Mouse (Mus musculus) ES-Bruce4 (cell line): ENCODE results near the gene Stra6l. TPM values are rescaled to one million over a fixed set of nuclear protein-coding genes. Genes with fewer than 3 reads are reported as not detected.

ENCODE experiments used
- H3K27ac ChIP-seq: 2 replicates; pipeline ENCODE4 v1.5.1; 2012; ENCODE audit warnings: low read length, inconsistent platforms; ENCODE audit not compliant: insufficient read depth
- H3K27me3 ChIP-seq: 2 replicates; pipeline ENCODE4 v1.6.1; 2012; ENCODE audit warnings: mild to moderate bottlenecking, low read length, inconsistent platforms; ENCODE audit not compliant: control insufficient read depth, poor library complexity, insufficient read depth, severe bottlenecking
- H3K36me3 ChIP-seq: 2 replicates; pipeline ENCODE4 v1.6.1; 2012; ENCODE audit warnings: inconsistent platforms, mild to moderate bottlenecking, low read length, moderate library complexity; ENCODE audit not compliant: control insufficient read depth, poor library complexity, insufficient read depth, severe bottlenecking
- H3K4me1 ChIP-seq: one replicate; pipeline ENCODE4 v1.8.1; 2011; ENCODE audit warnings: low read length; ENCODE audit not compliant: control insufficient read depth, insufficient read depth
- H3K4me3 ChIP-seq: 2 replicates; pipeline ENCODE4 v1.5.1; 2011; ENCODE audit warnings: low read depth, mild to moderate bottlenecking, low read length
- H3K9ac ChIP-seq: 2 replicates; pipeline ENCODE4 v1.6.1; 2012; ENCODE audit warnings: low read depth, mild to moderate bottlenecking, inconsistent platforms; ENCODE audit not compliant: poor library complexity, severe bottlenecking
- H3K9me3 ChIP-seq: replicated peaks from 2 replicates; pipeline ENCODE4 v1.6.1; 2012; ENCODE audit warnings: mild to moderate bottlenecking, low read length, inconsistent platforms; ENCODE audit not compliant: control insufficient read depth, poor library complexity, insufficient read depth, severe bottlenecking
- CTCF ChIP-seq: IDR thresholded peaks from one replicate; pipeline ENCODE4 v1.8.1; 2011; ENCODE audit warnings: low read depth, low read length
- EP300 ChIP-seq: IDR thresholded peaks from 2 replicates; pipeline ENCODE4 v1.6.1; 2011; ENCODE audit warnings: low read depth, low read length; ENCODE audit not compliant: insufficient read depth
- POLR2A ChIP-seq: IDR thresholded peaks from one replicate; pipeline ENCODE4 v1.8.1; 2011; ENCODE audit warnings: low read length; ENCODE audit not compliant: insufficient read depth
- polyA plus RNA-seq: library from polyadenylated mRNA; stranded (reverse); fragments of >200 nt; gene quantifications from 2 replicates; pipeline ENCODE4 v1.2.4, GENCODE M21; 2011; ENCODE audit warnings: low read depth; ENCODE audit not compliant: missing spikeins, insufficient read depth, insufficient read length

Stra6l gene
- polyA plus RNA-seq, 1 experiment, result 0.84 TPM

- Histone ChIP-seq H3K4me1 (peaks cover 17% of the 10 kb centered on the region), H3K4me3 (no peak overlapping the region), H3K27ac (no peak overlapping the region), H3K9me3 (no peaks in the 10 kb centered on the region), H3K36me3 (no peaks in the 10 kb centered on the region), H3K9ac (no peak overlapping the region), H3K27me3 (no peaks in the 10 kb centered on the region)
- peak; percentile 47 for TF ChIP-seq CTCF
- 0 out of 2 replicates have a peak, but pooled peaks have one; percentile 62 for TF ChIP-seq EP300
- TF ChIP-seq POLR2A, result no peak
Measured at GRCm38 (mm10) chr4:45815542-45815941, 32.9 kb upstream of the Stra6l start.

- H3K9ac ChIP-seq, result no peak overlapping the region
- no peaks in the 10 kb centered on the region for H3K27me3 ChIP-seq
- no peaks in the 10 kb centered on the region for H3K36me3 ChIP-seq
- H3K4me3 ChIP-seq, result no peak overlapping the region
- H3K4me1 ChIP-seq, result peaks cover 13% of the 10 kb centered on the region
- TF ChIP-seq EP300 (no peak), POLR2A (no peak), CTCF (no peak)
- no peaks in the 10 kb centered on the region for H3K9me3 ChIP-seq
- H3K27ac ChIP-seq, result peak overlapping the region; percentile 40; the same call in 1 of the 2 replicates
Measured at GRCm38 (mm10) chr4:45818814-45819207, 29.7 kb upstream of the Stra6l start.

- no peak for TF ChIP-seq POLR2A
- no peak for TF ChIP-seq CTCF
- no peak for TF ChIP-seq EP300
- Histone ChIP-seq H3K4me3 (peak overlapping the region; percentile 11; the same call in 1 of the 2 replicates), H3K9me3 (no peaks in the 10 kb centered on the region), H3K27ac (no peak overlapping the region), H3K36me3 (no peaks in the 10 kb centered on the region), H3K4me1 (peaks cover 13% of the 10 kb centered on the region), H3K27me3 (no peaks in the 10 kb centered on the region), H3K9ac (no peak overlapping the region)
Measured at GRCm38 (mm10) chr4:45819208-45819931, 29.1 kb upstream of the Stra6l start.

GRCm38 (mm10) chr4:45820074-45820830 lies 28.2 kb upstream of the Stra6l start:
- peaks cover 12% of the 10 kb centered on the region for H3K4me1 ChIP-seq
- TF ChIP-seq POLR2A (no peak), CTCF (peak; percentile 78)
- H3K9me3 ChIP-seq, result no peaks in the 10 kb centered on the region
- no peak overlapping the region for H3K27ac ChIP-seq
- H3K9ac ChIP-seq, result no peak overlapping the region
- H3K4me3 ChIP-seq, result no peak overlapping the region
- H3K36me3 ChIP-seq, result no peaks in the 10 kb centered on the region
- H3K27me3 ChIP-seq, result no peaks in the 10 kb centered on the region

GRCm38 (mm10) chr4:45821995-45822394 lies 26.5 kb upstream of the Stra6l start:
- H3K9ac ChIP-seq, result no peak overlapping the region
- peaks cover 5% of the 10 kb centered on the region for H3K4me1 ChIP-seq
- H3K27me3 ChIP-seq, result peaks cover 5% of the 10 kb centered on the region; the same call in 1 of the 2 replicates

More at GRCm38 (mm10) chr4:45821995-45822394, 26.5 kb upstream of the Stra6l start:
- Histone ChIP-seq H3K36me3 (no peaks in the 10 kb centered on the region), H3K27ac (no peak overlapping the region), H3K4me3 (no peak overlapping the region), H3K9me3 (no peaks in the 10 kb centered on the region)
- TF ChIP-seq EP300 (no peak), POLR2A (no peak), CTCF (peak; percentile 36)
